ENCODE assay signal across 16 mouse cellular contexts in genomic region chr13:99466064-99466463, GRCm38 (mm10). TPM values are rescaled to one million over a fixed set of nuclear protein-coding genes. Genes with fewer than 3 reads are reported as not detected.
DNase-seq lines count a peak whose midpoint lies in the region; ATAC-seq and TF ChIP-seq lines count a peak whose summit lies in the region.
"Had no signal": no experiment of that assay in that cellular context is flagged by ENCODE, and none has a peak within 500 bp of the region (broad histone marks: within the 10 kb centered on the region; RNA-seq: fewer than 3 reads in every experiment).

No protein-coding gene starts in this region.

- H3K36me3 ChIP-seq in embryonic facial prominence, embryonic 11.5 days (replicated peaks; ENCODE audit: control insufficient read depth, insufficient read depth, low read depth, low read length), result no peaks in the 10 kb centered on the region
- peaks cover 20% of the 10 kb centered on the region for H3K36me3 ChIP-seq in embryonic facial prominence, embryonic 10.5 days (replicated peaks)
- H3K36me3 ChIP-seq in midbrain, embryonic 11.5 days (ENCODE audit: control insufficient read depth, insufficient read depth, low read length), result no peaks in the 10 kb centered on the region
- no peaks in the 10 kb centered on the region for H3K36me3 ChIP-seq in midbrain, postnatal 0 days (ENCODE audit: insufficient read depth, low read length)
- H3K36me3 ChIP-seq in hindbrain, postnatal 0 days (ENCODE audit: insufficient read depth, low read length), result no peaks in the 10 kb centered on the region

- no peaks in the 10 kb centered on the region for H3K27me3 ChIP-seq in embryonic facial prominence, embryonic 11.5 days (ENCODE audit: control insufficient read depth, insufficient read depth, low read length)
- no peaks in the 10 kb centered on the region for H3K27me3 ChIP-seq in embryonic facial prominence, embryonic 10.5 days (replicated peaks; ENCODE audit: low read depth, poor library complexity, severe bottlenecking)
- H3K27me3 ChIP-seq in midbrain, embryonic 11.5 days (ENCODE audit: control insufficient read depth, insufficient read depth, low read length), result no peaks in the 10 kb centered on the region
- H3K27me3 ChIP-seq in midbrain, postnatal 0 days (ENCODE audit: insufficient read depth, low read length), result no peaks in the 10 kb centered on the region
- H3K27me3 ChIP-seq in hindbrain, postnatal 0 days (ENCODE audit: insufficient read depth, low read length), result no peaks in the 10 kb centered on the region
- H3K27me3 ChIP-seq: kidney, embryonic 15.5 days had no signal

- no peaks in the 10 kb centered on the region for H3K4me1 ChIP-seq in embryonic facial prominence, embryonic 11.5 days (ENCODE audit: control insufficient read depth, insufficient read depth, low read length)
- peaks cover 33% of the 10 kb centered on the region for H3K4me1 ChIP-seq in embryonic facial prominence, embryonic 10.5 days
- peaks cover 45% of the 10 kb centered on the region for H3K4me1 ChIP-seq in midbrain, embryonic 11.5 days (ENCODE audit: control insufficient read depth, insufficient read depth, low read length)
- H3K4me1 ChIP-seq in midbrain, postnatal 0 days (ENCODE audit: insufficient read depth, low read length), result peaks cover 8% of the 10 kb centered on the region; the same call in 1 of the 2 replicates
- H3K4me1 ChIP-seq in hindbrain, postnatal 0 days (ENCODE audit: insufficient read depth, low read length), result no peaks in the 10 kb centered on the region

- no peak overlapping the region for H3K4me2 ChIP-seq in embryonic facial prominence, embryonic 11.5 days (ENCODE audit: low read depth, low read length)
- no peak overlapping the region for H3K4me2 ChIP-seq in midbrain, embryonic 11.5 days
- H3K4me2 ChIP-seq in midbrain, postnatal 0 days (ENCODE audit: low read depth, low read length, poor library complexity, severe bottlenecking), result no peak overlapping the region
- H3K4me2 ChIP-seq in hindbrain, postnatal 0 days (ENCODE audit: low read depth, low read length), result no peak overlapping the region
- H3K4me2 ChIP-seq: kidney, embryonic 15.5 days; liver, embryonic 11.5 days had no signal

- ATAC-seq in embryonic facial prominence, embryonic 11.5 days (replicated peaks; ENCODE audit: insufficient number of reproducible peaks, low FRiP score, low TSS enrichment, low read depth), result peak; percentile 29; the same call in 1 of the 2 replicates
- peak; percentile 65 for ATAC-seq in midbrain, embryonic 11.5 days (ENCODE audit: low FRiP score)
- ATAC-seq in midbrain, postnatal 0 days (ENCODE audit: low FRiP score), result no peak
- peak; percentile 64; the same call in 1 of the 2 replicates for ATAC-seq in hindbrain, postnatal 0 days

- no peak for DNase-seq in embryonic facial prominence, embryonic 11.5 days (ENCODE audit: low spot score)
- no peak for DNase-seq in embryonic facial prominence, embryonic 10.5 days (ENCODE audit: low spot score)
- DNase-seq in midbrain, embryonic 11.5 days (ENCODE audit: low spot score, missing footprints), result no peak
- DNase-seq in midbrain, postnatal 0 days (ENCODE audit: low spot score), result no peak
- DNase-seq in hindbrain, postnatal 0 days (ENCODE audit: low spot score), result no peak
- no peak for DNase-seq in testis, postnatal 14 days (ENCODE audit: low spot score)
- no peak for DNase-seq in ovary, adult 18-20 months (ENCODE audit: low spot score)
- no peak for DNase-seq in thymus, postnatal 4 days
- DNase-seq: adrenal gland, adult 2 months; cerebellum, adult 9-11 months; layer of hippocampus, adult 9-11 months; lung, postnatal 14 days; spleen, adult 18-20 months; thymus, postnatal 25 days had no signal

- H3K4me3 ChIP-seq in embryonic facial prominence, embryonic 11.5 days (ENCODE audit: low read depth, low read length), result no peak overlapping the region
- H3K4me3 ChIP-seq in embryonic facial prominence, embryonic 10.5 days, result no peak overlapping the region
- H3K4me3 ChIP-seq in midbrain, embryonic 11.5 days (ENCODE audit: low read depth, low read length), result no peak overlapping the region
- H3K4me3 ChIP-seq in midbrain, postnatal 0 days (ENCODE audit: low read depth, low read length), result no peak overlapping the region
- no peak overlapping the region for H3K4me3 ChIP-seq in hindbrain, postnatal 0 days (ENCODE audit: low read length)
- H3K4me3 ChIP-seq: kidney, embryonic 15.5 days had no signal

- TF ChIP-seq CTCF in midbrain, postnatal 0 days (IDR thresholded peaks at IDR 0.05), result no peak
- TF ChIP-seq CTCF in hindbrain, postnatal 0 days (IDR thresholded peaks at IDR 0.05; ENCODE audit: low read depth), result no peak

- WGBS in embryonic facial prominence, embryonic 11.5 days, result 60% methylated on average over 2 of the region's 2 CpGs
- WGBS in embryonic facial prominence, embryonic 10.5 days, result 71% methylated on average over 2 of the region's 2 CpGs
- 42% methylated on average over 2 of the region's 2 CpGs for WGBS in midbrain, embryonic 11.5 days
- 49% methylated on average over 2 of the region's 2 CpGs for WGBS in midbrain, postnatal 0 days
- WGBS in hindbrain, postnatal 0 days, result 44% methylated on average over 2 of the region's 2 CpGs

- H3K27ac ChIP-seq in embryonic facial prominence, embryonic 11.5 days (replicated peaks; ENCODE audit: low read depth, low read length), result no peak overlapping the region
- H3K27ac ChIP-seq in embryonic facial prominence, embryonic 10.5 days (replicated peaks), result no peak overlapping the region
- H3K27ac ChIP-seq in midbrain, embryonic 11.5 days (ENCODE audit: low read depth, low read length), result no peak overlapping the region; the same call in 1 of the 2 replicates
- no peak overlapping the region for H3K27ac ChIP-seq in midbrain, postnatal 0 days (ENCODE audit: low read depth, low read length)
- H3K27ac ChIP-seq in hindbrain, postnatal 0 days, result no peak overlapping the region
- H3K27ac ChIP-seq: kidney, embryonic 15.5 days had no signal

- no peaks in the 10 kb centered on the region for H3K9me3 ChIP-seq in embryonic facial prominence, embryonic 11.5 days (replicated peaks; ENCODE audit: control insufficient read depth, low read length)
- H3K9me3 ChIP-seq in embryonic facial prominence, embryonic 10.5 days, result no peaks in the 10 kb centered on the region
- no peaks in the 10 kb centered on the region for H3K9me3 ChIP-seq in midbrain, embryonic 11.5 days (ENCODE audit: control insufficient read depth, low read length)
- H3K9me3 ChIP-seq in midbrain, postnatal 0 days (ENCODE audit: low read length), result no peaks in the 10 kb centered on the region
- no peaks in the 10 kb centered on the region for H3K9me3 ChIP-seq in hindbrain, postnatal 0 days (ENCODE audit: low read length)
- H3K9me3 ChIP-seq: kidney, embryonic 15.5 days had no signal

- no peak overlapping the region for H3K9ac ChIP-seq in embryonic facial prominence, embryonic 11.5 days (replicated peaks; ENCODE audit: low read length)
- H3K9ac ChIP-seq in midbrain, embryonic 11.5 days (ENCODE audit: low read length), result no peak overlapping the region
- H3K9ac ChIP-seq in midbrain, postnatal 0 days (replicated peaks; ENCODE audit: low read length, poor library complexity, severe bottlenecking), result no peak overlapping the region
- no peak overlapping the region for H3K9ac ChIP-seq in hindbrain, postnatal 0 days (replicated peaks; ENCODE audit: low read length)
- H3K9ac ChIP-seq: kidney, embryonic 15.5 days had no signal

RNA-seq across cellular contexts. Expression of gene Map1b, which starts 50.3 kb away (rescaled TPM):
- polyA plus RNA-seq in embryonic facial prominence, embryonic 11.5 days (2014; fragmentation: Nextera tagmentation; extraction: Ambion mirVana), result 257 and 308 TPM in 2 replicates
- polyA plus RNA-seq in embryonic facial prominence, embryonic 10.5 days (2016; fragmentation: Nextera tagmentation; extraction: Ambion mirVana), result 288 and 317 TPM in 2 replicates
- polyA plus RNA-seq in midbrain, embryonic 11.5 days (2014; fragmentation: Nextera tagmentation; extraction: Ambion mirVana), result 911 and 979 TPM in 2 replicates
- total RNA-seq in midbrain, postnatal 0 days (2014; rRNA removed), result 913 and 940 TPM in 2 replicates
- 1,865 and 2,125 TPM in 2 replicates for polyA plus RNA-seq in midbrain, postnatal 0 days (2015; fragmentation: Nextera tagmentation; extraction: Ambion mirVana)
- total RNA-seq in hindbrain, postnatal 0 days (2014; rRNA removed), result 690 and 787 TPM in 2 replicates
- polyA plus RNA-seq in hindbrain, postnatal 0 days (2015; fragmentation: Nextera tagmentation; extraction: Ambion mirVana), result 1,844 and 1,981 TPM in 2 replicates
